Mouse (Mus musculus) forebrain, embryonic 16.5 days (tissue): ENCODE measurements around the gene Shprh. TPM values are rescaled to one million over a fixed set of nuclear protein-coding genes. Genes with fewer than 3 reads are reported as not detected.
A peak's percentile ranks its signal among the peaks of the same experiment; 100 is the strongest.

ENCODE experiments used
- ATAC-seq: fragments of 200-750 bp; cut with Nextera tagmentation; 2 replicates; pipeline ENCODE4 v1.8.0; 2017; ENCODE audit warnings: mild to moderate bottlenecking, moderate library complexity
- H3K27ac ChIP-seq: fragments of 300-500 bp; sonication (generic); 2 replicates; pipeline ENCODE4 v1.5.1; 2014; ENCODE audit warnings: low read length, control low read depth
- H3K27me3 ChIP-seq: fragments of 300-500 bp; sonication (generic); replicated peaks from 2 replicates; pipeline ENCODE4 v1.6.1; 2014; ENCODE audit warnings: low read length; ENCODE audit not compliant: control insufficient read depth, insufficient read depth
- H3K36me3 ChIP-seq: fragments of 300-500 bp; sonication (generic); 2 replicates; pipeline ENCODE4 v1.6.1; 2014; ENCODE audit not compliant: control insufficient read depth, insufficient read depth
- H3K4me1 ChIP-seq: fragments of 300-500 bp; sonication (generic); replicated peaks from 2 replicates; pipeline ENCODE4 v1.6.1; 2014; ENCODE audit warnings: low read length; ENCODE audit not compliant: control insufficient read depth, insufficient read depth
- H3K4me2 ChIP-seq: fragments of 300-500 bp; sonication (generic); 2 replicates; pipeline ENCODE4 v1.6.1; 2014; ENCODE audit warnings: mild to moderate bottlenecking, low read length, control low read depth
- H3K4me3 ChIP-seq: fragments of 300-500 bp; sonication (generic); replicated peaks from 2 replicates; pipeline ENCODE4 v1.5.1; 2014; ENCODE audit warnings: mild to moderate bottlenecking, low read length, control low read depth
- H3K9ac ChIP-seq: fragments of 300-500 bp; sonication (generic); replicated peaks from 2 replicates; pipeline ENCODE4 v1.6.1; 2014; ENCODE audit warnings: low read depth, low read length, control low read depth
- H3K9me3 ChIP-seq: fragments of 300-500 bp; sonication (generic); 2 replicates; pipeline ENCODE4 v1.6.1; 2016; ENCODE audit warnings: low read length; ENCODE audit not compliant: control insufficient read depth
- WGBS: fragments of 180-500 bp; shearing (Covaris S2); extraction: QIAGEN DNeasy Blood & Tissue Kit; methylation state at CpG from one replicate; pipeline ENCODE4 v1.1.7; 2014; 5-methylcytosine and 5-hydroxymethylcytosine counted together
- polyA plus RNA-seq: library from polyadenylated mRNA; unstranded; fragments of >200 nt; fragmentation: Nextera tagmentation; extraction: Ambion mirVana; gene quantifications from 2 replicates; pipeline ENCODE4 v1.2.1, GENCODE M21; 2015

The Shprh gene
- 27.9 and 30.1 TPM in 2 replicates for polyA plus RNA-seq

DNA sequence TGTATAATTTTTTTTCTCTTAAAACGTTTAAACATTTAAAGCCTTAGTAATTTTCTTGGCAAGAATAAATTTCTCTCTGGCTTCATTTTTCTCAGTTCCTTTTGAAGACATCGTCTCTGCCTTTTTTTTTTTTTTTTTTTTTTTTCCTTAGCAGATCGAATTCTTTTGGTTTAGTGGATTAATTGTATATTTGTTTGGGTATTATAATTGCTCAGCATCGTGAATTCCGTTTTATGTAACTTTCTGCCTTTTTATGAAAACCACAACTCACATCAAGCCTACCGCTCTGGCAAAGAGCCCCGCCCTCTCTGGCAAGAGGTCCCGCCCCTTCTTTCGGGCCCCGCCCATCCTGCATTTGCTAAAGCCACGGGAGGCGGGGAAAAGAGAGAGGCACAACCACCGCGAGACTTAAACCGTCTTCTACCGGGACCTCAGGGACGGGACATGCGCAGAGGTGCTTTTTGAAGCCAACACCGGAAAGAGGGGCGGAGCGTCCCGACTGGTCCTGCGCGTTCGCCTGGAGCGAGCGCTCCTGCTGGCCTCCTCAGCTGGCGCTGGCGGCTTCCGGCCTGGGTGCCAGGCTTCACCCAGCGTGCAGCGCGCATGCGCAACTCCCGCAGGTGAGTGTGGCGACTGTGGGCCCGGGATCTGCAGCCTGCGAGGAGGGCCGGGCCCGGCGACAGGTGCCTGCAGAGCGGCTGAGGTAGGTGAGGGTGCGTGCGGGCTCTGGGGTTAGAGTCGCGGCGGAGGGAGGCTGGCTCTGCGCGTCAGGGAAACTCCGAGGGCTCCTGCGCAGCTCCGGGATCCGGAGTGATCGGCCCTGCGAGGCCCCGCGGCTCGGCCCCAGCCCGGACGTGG lies at the start of gene Shprh:
Gene Shprh (plus strand): TSS at position 544 of the 858 bp plus-strand sequence.
- Histone ChIP-seq H3K9ac (peak within 1 kb of the TSS; percentile 91), H3K36me3 (peaks cover 5% of the 10 kb centered on the region; the same call in 1 of the 2 replicates), H3K4me1 (peaks cover 23% of the 10 kb centered on the region), H3K27ac (peak within 1 kb of the TSS; percentile 75), H3K4me2 (peak within 1 kb of the TSS; percentile 64), H3K9me3 (no peaks in the 10 kb centered on the region), H3K4me3 (peak within 1 kb of the TSS; percentile 95), H3K27me3 (no peaks in the 10 kb centered on the region)
- peak; percentile 99 for ATAC-seq
- WGBS: 1% methylated on average over 60 of the region's 60 CpGs

DNA sequence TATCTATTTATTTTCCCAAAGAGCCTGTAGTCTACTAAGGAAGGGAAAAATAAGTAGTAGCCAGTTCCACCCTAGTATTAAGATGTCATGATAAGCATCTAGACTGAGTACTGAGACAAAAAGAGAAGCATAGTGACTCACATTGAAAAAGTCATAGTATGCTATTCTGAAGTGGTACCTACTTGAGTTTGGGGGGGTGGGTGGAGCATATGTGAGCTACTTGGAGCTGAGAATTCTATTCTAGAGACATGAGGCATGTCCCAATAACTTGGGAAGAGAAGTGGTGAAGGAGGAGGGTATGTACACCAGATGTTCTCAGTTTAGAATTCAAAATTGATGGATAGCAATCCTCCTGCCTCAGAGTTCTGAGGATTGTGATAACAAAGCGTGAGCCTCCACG lies 27.4 kb upstream of the Shprh start:
- no peak overlapping the region for H3K27ac ChIP-seq
- no peaks in the 10 kb centered on the region for H3K36me3 ChIP-seq
- WGBS: 95% methylated on average over 2 of the region's 2 CpGs
- no peaks in the 10 kb centered on the region for H3K27me3 ChIP-seq
- H3K4me2 ChIP-seq: no peak overlapping the region
- no peak for ATAC-seq
- no peaks in the 10 kb centered on the region for H3K4me1 ChIP-seq
- no peak overlapping the region for H3K9ac ChIP-seq
- no peak overlapping the region for H3K4me3 ChIP-seq
- H3K9me3 ChIP-seq: no peaks in the 10 kb centered on the region

DNA sequence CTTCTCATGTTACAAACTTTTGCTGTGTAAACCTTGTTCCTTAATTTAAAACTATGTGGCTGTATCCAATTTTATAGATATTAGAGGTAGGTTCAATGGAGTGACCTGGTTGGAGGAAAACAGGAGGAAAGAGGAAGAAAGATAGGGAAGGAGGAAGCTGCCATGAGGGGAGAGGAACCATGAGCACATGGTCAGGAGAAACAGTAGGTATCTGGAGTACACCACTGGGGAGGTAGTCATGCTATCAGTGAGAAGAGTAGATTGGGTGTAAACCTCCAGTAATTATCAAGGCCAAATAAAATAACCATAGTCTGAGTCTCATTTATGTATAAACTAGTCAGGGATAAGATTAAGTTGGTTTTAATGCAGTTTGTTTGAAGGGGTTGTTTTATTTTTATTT lies 3.6 kb upstream of the Shprh start:
- Histone ChIP-seq H3K4me2 (no peak overlapping the region), H3K9ac (no peak overlapping the region), H3K27ac (no peak overlapping the region), H3K4me3 (no peak overlapping the region), H3K4me1 (peaks cover 6% of the 10 kb centered on the region), H3K9me3 (no peaks in the 10 kb centered on the region), H3K36me3 (no peaks in the 10 kb centered on the region), H3K27me3 (no peaks in the 10 kb centered on the region)
- ATAC-seq: no peak

DNA sequence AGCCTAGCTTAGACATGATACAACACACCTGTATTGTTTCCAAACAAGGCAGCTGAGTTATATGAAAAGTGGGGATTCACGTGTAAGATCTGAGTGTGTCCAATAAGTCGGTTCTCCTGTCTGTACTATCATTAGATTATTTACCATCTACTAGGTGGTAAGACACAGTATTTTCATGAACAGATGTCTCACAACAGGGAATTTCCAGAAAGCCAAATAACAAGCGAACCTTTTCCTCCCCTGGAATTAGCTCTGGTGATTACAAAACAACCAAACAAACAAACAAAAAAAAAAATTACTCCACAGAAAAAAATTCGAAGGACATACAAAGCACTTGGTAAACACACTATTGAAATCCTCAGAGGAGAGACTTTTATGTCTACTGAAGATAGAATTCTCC lies 781 bp upstream of the Shprh start:
- H3K9ac ChIP-seq: no peak overlapping the region
- no peaks in the 10 kb centered on the region for H3K27me3 ChIP-seq
- WGBS: 80% methylated on average over 4 of the region's 4 CpGs
- no peak for ATAC-seq
- no peak overlapping the region for H3K27ac ChIP-seq
- H3K36me3 ChIP-seq: peaks cover 5% of the 10 kb centered on the region; the same call in 1 of the 2 replicates
- peaks cover 21% of the 10 kb centered on the region for H3K4me1 ChIP-seq
- no peaks in the 10 kb centered on the region for H3K9me3 ChIP-seq
- H3K4me3 ChIP-seq: no peak overlapping the region
- H3K4me2 ChIP-seq: no peak overlapping the region

DNA sequence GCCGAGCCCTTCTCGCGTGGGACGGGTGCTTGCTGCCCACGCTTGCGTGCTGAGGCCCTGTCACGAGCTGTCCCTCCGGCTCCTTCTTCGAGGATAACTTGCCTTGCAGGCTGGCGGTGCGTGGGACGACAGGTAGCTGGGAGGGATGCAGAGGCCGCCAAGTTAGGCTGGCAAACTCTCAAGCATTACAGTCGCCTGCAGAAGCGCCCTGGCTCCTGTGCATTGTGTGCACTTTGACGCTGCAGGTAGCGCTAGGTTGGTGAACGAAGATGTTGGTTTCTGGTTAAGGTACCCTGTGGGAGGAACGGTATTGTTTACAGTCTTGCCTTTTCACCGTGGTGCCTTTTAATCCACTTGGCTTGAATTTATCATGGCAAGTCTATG lies 507 bp downstream of the Shprh start:
- H3K36me3 ChIP-seq: peaks cover 5% of the 10 kb centered on the region; the same call in 1 of the 2 replicates
- H3K4me1 ChIP-seq: peaks cover 25% of the 10 kb centered on the region
- H3K27ac ChIP-seq: peak overlapping the region; percentile 75
- ATAC-seq: no peak
- peak overlapping the region; percentile 64 for H3K4me2 ChIP-seq
- H3K4me3 ChIP-seq: peak overlapping the region; percentile 95
- H3K9me3 ChIP-seq: no peaks in the 10 kb centered on the region
- no peaks in the 10 kb centered on the region for H3K27me3 ChIP-seq
- under 1% methylated on average over 20 of the region's 20 CpGs for WGBS
- peak overlapping the region; percentile 91 for H3K9ac ChIP-seq

DNA sequence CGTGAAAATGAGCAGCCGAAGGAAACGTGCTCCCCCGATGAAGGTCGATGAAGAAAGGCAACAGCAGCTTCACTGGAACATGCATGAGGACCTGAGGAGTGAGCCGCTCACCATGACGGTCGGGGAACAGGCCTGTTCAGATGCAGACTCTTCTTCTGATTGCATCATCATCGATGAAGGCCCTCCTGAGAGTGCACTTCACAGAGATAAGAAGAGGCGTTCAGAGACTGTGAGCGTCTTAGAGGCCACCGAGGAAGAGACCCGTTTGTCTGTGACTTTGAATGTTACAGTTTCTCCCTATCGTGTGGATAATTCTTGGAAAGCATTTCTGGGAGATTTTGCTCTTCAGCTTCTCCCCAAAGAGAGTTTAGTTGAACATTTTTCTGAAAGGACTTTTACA lies 2.4 kb downstream of the Shprh start:
- Histone ChIP-seq H3K27ac (no peak overlapping the region), H3K27me3 (no peaks in the 10 kb centered on the region), H3K4me3 (no peak overlapping the region), H3K36me3 (peaks cover 8% of the 10 kb centered on the region; the same call in 1 of the 2 replicates), H3K4me1 (peaks cover 28% of the 10 kb centered on the region), H3K4me2 (no peak overlapping the region), H3K9me3 (no peaks in the 10 kb centered on the region), H3K9ac (no peak overlapping the region)
- no peak for ATAC-seq
- 93% methylated on average over 14 of the region's 14 CpGs for WGBS

DNA sequence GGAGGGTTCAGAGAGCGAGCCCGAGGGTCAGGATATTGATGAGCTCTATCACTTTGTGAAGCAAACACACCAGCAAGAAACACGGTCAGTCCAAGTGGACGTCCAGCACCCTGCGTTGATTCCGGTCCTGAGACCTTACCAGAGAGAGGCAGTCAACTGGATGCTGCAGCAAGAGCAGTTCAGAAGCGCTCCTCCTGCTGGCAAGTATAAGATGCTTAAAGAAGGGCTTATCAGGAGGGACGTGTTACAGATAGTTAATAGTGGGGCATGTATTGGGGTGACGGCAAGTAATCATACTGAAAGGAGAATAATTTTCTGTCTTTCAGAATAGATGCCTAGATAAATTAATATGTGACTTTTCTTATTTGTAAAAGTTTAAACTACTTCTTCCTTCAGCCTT lies 7.8 kb downstream of the Shprh start:
- 88% methylated on average over 9 of the region's 9 CpGs for WGBS
- no peak overlapping the region for H3K4me3 ChIP-seq

DNA sequence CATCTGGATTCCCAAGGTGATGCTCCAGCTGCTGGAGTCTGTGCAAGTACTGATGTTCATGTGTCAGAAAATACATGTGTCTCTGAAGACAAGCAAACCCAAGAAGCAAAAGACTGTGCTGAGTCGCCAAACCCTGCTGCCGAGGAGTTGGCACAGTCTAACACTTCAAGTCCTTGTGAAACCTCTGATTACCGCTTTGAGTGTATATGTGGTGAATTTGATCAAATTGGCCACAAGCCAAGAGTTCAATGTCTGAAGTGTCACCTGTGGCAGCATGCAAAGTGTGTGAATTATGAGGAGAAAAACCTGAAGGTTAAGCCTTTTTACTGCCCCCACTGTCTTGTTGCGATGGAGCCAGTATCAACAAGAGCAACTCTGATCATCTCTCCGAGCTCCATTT lies 15.3 kb downstream of the Shprh start:
- H3K4me2 ChIP-seq: no peak overlapping the region
- no peaks in the 10 kb centered on the region for H3K27me3 ChIP-seq
- 89% methylated on average over 5 of the region's 5 CpGs for WGBS
- peaks cover 49% of the 10 kb centered on the region for H3K36me3 ChIP-seq
- H3K27ac ChIP-seq: no peak overlapping the region
- ATAC-seq: no peak
- H3K9ac ChIP-seq: no peak overlapping the region
- H3K9me3 ChIP-seq: no peaks in the 10 kb centered on the region
- H3K4me1 ChIP-seq: no peaks in the 10 kb centered on the region
- no peak overlapping the region for H3K4me3 ChIP-seq

More for the DNA sequence above, 7.8 kb downstream of the Shprh start:
- ATAC-seq: no peak
- peaks cover 22% of the 10 kb centered on the region for H3K36me3 ChIP-seq
- H3K27me3 ChIP-seq: no peaks in the 10 kb centered on the region
- no peak overlapping the region for H3K4me2 ChIP-seq
- no peak overlapping the region for H3K27ac ChIP-seq
- no peak overlapping the region for H3K9ac ChIP-seq
- peaks cover 15% of the 10 kb centered on the region for H3K4me1 ChIP-seq
- H3K9me3 ChIP-seq: no peaks in the 10 kb centered on the region

DNA sequence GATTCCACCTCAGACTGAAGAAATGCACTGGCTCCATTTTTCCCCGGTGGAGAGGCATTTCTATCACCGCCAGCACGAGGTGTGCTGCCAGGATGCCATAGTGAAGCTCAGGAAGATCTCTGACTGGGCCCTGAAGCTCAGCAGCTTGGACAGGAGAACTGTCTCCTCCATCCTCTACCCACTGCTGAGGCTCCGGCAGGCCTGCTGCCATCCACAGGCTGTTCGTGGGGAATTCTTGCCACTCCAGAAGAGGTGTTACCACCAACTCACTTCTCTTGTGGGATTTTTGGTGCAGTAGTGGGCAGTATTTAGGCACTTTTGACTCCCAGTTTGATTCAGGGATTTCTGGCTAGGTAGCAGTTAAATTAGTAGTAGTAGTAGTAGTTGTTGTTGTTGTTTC lies 21.0 kb downstream of the Shprh start:
- Histone ChIP-seq H3K9me3 (no peaks in the 10 kb centered on the region), H3K9ac (no peak overlapping the region), H3K4me2 (no peak overlapping the region), H3K27ac (no peak overlapping the region), H3K36me3 (peaks cover 49% of the 10 kb centered on the region), H3K4me3 (no peak overlapping the region), H3K4me1 (no peaks in the 10 kb centered on the region), H3K27me3 (no peaks in the 10 kb centered on the region)
- ATAC-seq: no peak
- 93% methylated on average over 5 of the region's 5 CpGs for WGBS
